Mouse (Mus musculus): ENCODE measurements around the gene Lefty2.

- TF ChIP-seq USF1 (IDR thresholded peaks at IDR 0.05; ENCODE audit: low read depth) (no peak), TCF3 (IDR thresholded peaks at IDR 0.05; ENCODE audit: insufficient read length, low read depth) (no peak)
These were observed 31.8 kb downstream of the Lefty2 start for GRCm38 (mm10) chr1:180924737-180925136.

All from myocyte (in vitro differentiated cells).